Mouse (Mus musculus) adrenal gland, adult 8-10 months (tissue): ENCODE data around the gene Mthfr. TPM values are rescaled to one million over a fixed set of nuclear protein-coding genes. Genes with fewer than 3 reads are reported as not detected.
"Not testable (repeated sequence)": the region's sequence is repeated elsewhere in the genome, so short reads cannot be mapped to it uniquely, and the experiment has no call there.

Source experiments
- DNase-seq: peaks from one replicate; pipeline ENCODE4 v3.0.0; 2022
- total RNA-seq, 4 experiments: library from RNA; stranded (reverse); gene quantifications; 2 replicates each; pipeline ENCODE4 v1.2.4; 2022

The Mthfr gene
- total RNA-seq, 4 experiments from 2014 or later = 24.2 to 51.9 (median 36.7) TPM

- DNase-seq = no peak
These were observed 1.4 kb downstream of the Mthfr start for GRCm38 (mm10) chr4:148040029-148040830.

GRCm38 (mm10) chr4:148040933-148041610 is 2.2 kb downstream of the Mthfr start:
- DNase-seq = peak; percentile 83

GRCm38 (mm10) chr4:148041611-148042191 is 2.8 kb downstream of the Mthfr start:
- DNase-seq = peak; percentile 34

GRCm38 (mm10) chr4:148043327-148043726 is 4.5 kb downstream of the Mthfr start:
- not testable (repeated sequence) for DNase-seq

GRCm38 (mm10) chr4:148044113-148044512 is 5.2 kb downstream of the Mthfr start:
- no peak for DNase-seq

- DNase-seq = no peak
These were observed 7.7 kb downstream of the Mthfr start for GRCm38 (mm10) chr4:148046450-148047031.

- not testable (repeated sequence) for DNase-seq
These were observed 11.6 kb downstream of the Mthfr start for GRCm38 (mm10) chr4:148050396-148050914.

- no peak for DNase-seq
These were observed 12.3 kb downstream of the Mthfr start for GRCm38 (mm10) chr4:148051046-148051776.

GRCm38 (mm10) chr4:148051886-148052285 is 13.0 kb downstream of the Mthfr start:
- no peak for DNase-seq

GRCm38 (mm10) chr4:148052976-148053375 is 14.1 kb downstream of the Mthfr start:
- no peak for DNase-seq

- no peak for DNase-seq
These were observed 14.6 kb downstream of the Mthfr start for GRCm38 (mm10) chr4:148053417-148053920.

GRCm38 (mm10) chr4:148054961-148055695 is 16.3 kb downstream of the Mthfr start:
- no peak for DNase-seq

- DNase-seq = no peak
These were observed 17.4 kb downstream of the Mthfr start for GRCm38 (mm10) chr4:148056246-148056645.

- DNase-seq = no peak
These were observed 17.9 kb downstream of the Mthfr start for GRCm38 (mm10) chr4:148056801-148057200.

- DNase-seq = no peak
These were observed 18.9 kb downstream of the Mthfr start for GRCm38 (mm10) chr4:148057661-148058209.

GRCm38 (mm10) chr4:148058218-148058819 is 19.4 kb downstream of the Mthfr start:
- DNase-seq = no peak

GRCm38 (mm10) chr4:148058993-148059392 is 20.1 kb downstream of the Mthfr start:
- DNase-seq = no peak

- DNase-seq = peak; percentile 25
These were observed 21.5 kb downstream of the Mthfr start for GRCm38 (mm10) chr4:148060120-148061085.

- peak; percentile 1 for DNase-seq
These were observed 22.2 kb downstream of the Mthfr start for GRCm38 (mm10) chr4:148061086-148061480.
